Mouse (Mus musculus) hindbrain, embryonic 13.5 days (tissue): ENCODE results near the gene Gm5475. TPM values are rescaled to one million over a fixed set of nuclear protein-coding genes. Genes with fewer than 3 reads are reported as not detected.
"Not testable (repeated sequence)": the region's sequence is repeated elsewhere in the genome, so short reads cannot be mapped to it uniquely, and the experiment has no call there.

ENCODE experiments used
- ATAC-seq: fragments of 200-750 bp; cut with Nextera tagmentation; 2 replicates; pipeline ENCODE4 v1.8.0; 2017; ENCODE audit warnings: moderate TSS enrichment; ENCODE audit not compliant: low FRiP score
- H3K27ac ChIP-seq: fragments of 300-500 bp; sonication (generic); 2 replicates; pipeline ENCODE4 v1.5.1; 2015; ENCODE audit warnings: inconsistent platforms, mild to moderate bottlenecking, moderate library complexity
- H3K27me3 ChIP-seq: fragments of 300-500 bp; sonication (generic); 2 replicates; pipeline ENCODE4 v1.6.1; 2015; ENCODE audit warnings: mild to moderate bottlenecking, inconsistent platforms
- H3K36me3 ChIP-seq: fragments of 300-500 bp; sonication (generic); 2 replicates; pipeline ENCODE4 v1.6.1; 2015; ENCODE audit warnings: mild to moderate bottlenecking, inconsistent platforms
- H3K4me1 ChIP-seq: fragments of 300-500 bp; sonication (generic); replicated peaks from 2 replicates; pipeline ENCODE4 v1.6.1; 2015; ENCODE audit warnings: inconsistent platforms
- H3K4me2 ChIP-seq: fragments of 300-500 bp; sonication (generic); 2 replicates; pipeline ENCODE4 v1.6.1; 2015; ENCODE audit warnings: inconsistent platforms, mild to moderate bottlenecking, moderate library complexity
- H3K4me3 ChIP-seq: fragments of 300-500 bp; sonication (generic); 2 replicates; pipeline ENCODE4 v1.5.1; 2015; ENCODE audit warnings: mild to moderate bottlenecking, inconsistent platforms
- H3K9ac ChIP-seq: fragments of 300-500 bp; sonication (generic); 2 replicates; pipeline ENCODE4 v1.6.1; 2015; ENCODE audit warnings: mild to moderate bottlenecking, inconsistent platforms
- H3K9me3 ChIP-seq: fragments of 300-500 bp; sonication (generic); 2 replicates; pipeline ENCODE4 v1.6.1; 2016; ENCODE audit warnings: inconsistent platforms
- WGBS: fragments of 180-500 bp; shearing (Covaris S2); methylation state at CpG from one replicate; pipeline ENCODE4 v1.1.7; 2015; 5-methylcytosine and 5-hydroxymethylcytosine counted together
- polyA plus RNA-seq: library from polyadenylated mRNA; unstranded; fragments of >200 nt; fragmentation: Nextera tagmentation; extraction: Ambion mirVana; gene quantifications from 2 replicates; pipeline ENCODE4 v1.2.1, GENCODE M21; 2015

Gene Gm5475
- polyA plus RNA-seq = 0.10 and 0.14 TPM in 2 replicates

DNA sequence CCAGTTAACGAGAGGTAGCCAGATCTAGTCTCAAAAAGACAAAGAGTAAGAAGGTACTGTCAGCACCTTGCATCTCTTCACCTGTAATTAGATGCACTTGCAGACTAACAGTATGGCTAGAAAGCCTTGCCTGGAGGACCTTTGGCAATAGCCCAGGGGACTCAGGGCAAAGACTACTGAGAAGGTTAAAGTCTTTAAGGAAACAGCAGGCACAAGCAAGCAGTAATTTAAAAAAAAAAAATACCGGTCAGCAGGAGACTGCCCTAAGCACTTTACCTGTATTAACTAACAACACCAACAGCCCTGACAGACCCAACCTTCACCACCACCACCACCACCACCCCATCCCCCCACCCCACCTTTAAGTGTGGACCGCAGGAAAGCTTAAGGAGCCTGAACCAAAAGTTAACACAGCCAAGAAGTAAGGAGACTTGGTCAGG is at the start of gene Gm5475:
Gm5475 (plus strand) TSS at position 390 of the 440 bp plus-strand sequence.
- Histone ChIP-seq H3K27ac (peak within 1 kb of the TSS; percentile 55), H3K4me1 (peaks cover 52% of the 10 kb centered on the region), H3K4me3 (peak within 1 kb of the TSS; percentile 97), H3K9ac (peak within 1 kb of the TSS; percentile 96), H3K4me2 (peak within 1 kb of the TSS; percentile 83), H3K27me3 (peaks cover 30% of the 10 kb centered on the region)
- H3K36me3 ChIP-seq, H3K9me3 ChIP-seq, ATAC-seq: not testable (repeated sequence)
- WGBS = 34% methylated on average over 3 of the region's 3 CpGs

DNA sequence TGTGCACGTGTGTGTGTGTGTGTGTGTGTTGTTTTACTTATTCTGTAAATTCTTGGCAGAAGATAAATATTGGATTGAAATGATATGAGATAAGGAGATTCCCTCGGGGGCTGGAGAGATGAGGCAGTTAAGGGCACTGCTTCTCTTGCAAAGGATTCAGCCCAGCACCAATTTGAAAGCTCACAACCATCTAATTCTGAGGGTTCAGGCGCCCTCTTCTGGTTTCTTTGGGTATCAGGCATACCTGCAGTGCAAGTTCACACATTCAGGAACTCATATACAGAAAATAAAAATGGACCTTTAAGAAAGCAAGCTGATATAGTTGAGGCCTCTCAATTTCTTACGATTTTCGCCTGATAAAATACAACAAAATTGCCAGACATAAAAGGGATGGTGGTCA is 46.9 kb upstream of the Gm5475 start:
- H3K4me1 ChIP-seq = no peaks in the 10 kb centered on the region
- H3K4me2 ChIP-seq = no peak overlapping the region
- no peak for ATAC-seq
- H3K36me3 ChIP-seq = no peaks in the 10 kb centered on the region
- H3K27me3 ChIP-seq = no peaks in the 10 kb centered on the region
- H3K9me3 ChIP-seq = no peaks in the 10 kb centered on the region
- no peak overlapping the region for H3K27ac ChIP-seq
- no peak overlapping the region for H3K4me3 ChIP-seq
- WGBS = 32% methylated on average over 5 of the region's 5 CpGs
- H3K9ac ChIP-seq = no peak overlapping the region

DNA sequence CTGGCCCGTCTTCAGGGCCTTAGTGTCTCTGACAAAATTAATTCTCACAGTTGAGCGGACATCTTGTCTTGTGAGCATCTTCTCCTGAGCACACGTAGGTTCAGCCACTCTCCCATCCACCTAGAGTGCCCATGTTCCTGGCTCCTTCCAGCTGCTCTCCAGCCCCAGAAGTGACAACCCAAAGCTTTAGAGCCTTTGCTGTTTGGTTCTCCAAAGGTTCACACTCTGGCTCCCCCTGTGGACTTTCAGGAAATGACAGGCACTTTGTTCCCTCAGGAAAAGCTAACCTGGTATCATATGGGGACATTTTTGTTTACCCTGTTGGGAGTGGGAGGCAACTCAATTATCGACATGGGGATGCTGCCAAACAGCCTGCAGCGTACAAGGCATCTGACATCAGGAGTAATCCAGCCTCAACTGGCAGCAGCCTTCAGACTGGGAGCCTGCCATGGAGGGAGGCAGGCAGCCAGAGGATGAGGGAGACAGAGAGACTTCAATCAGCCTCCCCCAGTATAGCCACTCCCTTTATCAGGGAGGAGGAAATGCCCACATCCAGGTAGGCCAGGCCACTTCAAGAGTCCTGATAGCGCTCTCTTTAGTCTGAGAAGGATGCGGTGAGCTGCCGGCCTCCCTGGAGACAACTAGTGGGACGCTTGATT is 44.0 kb upstream of the Gm5475 start:
- ATAC-seq, H3K4me3 ChIP-seq, H3K27ac ChIP-seq, H3K36me3 ChIP-seq, H3K9ac ChIP-seq, H3K4me1 ChIP-seq, H3K27me3 ChIP-seq, H3K4me2 ChIP-seq, H3K9me3 ChIP-seq: not testable (repeated sequence)
- 37% methylated on average over 4 of the region's 9 CpGs for WGBS

DNA sequence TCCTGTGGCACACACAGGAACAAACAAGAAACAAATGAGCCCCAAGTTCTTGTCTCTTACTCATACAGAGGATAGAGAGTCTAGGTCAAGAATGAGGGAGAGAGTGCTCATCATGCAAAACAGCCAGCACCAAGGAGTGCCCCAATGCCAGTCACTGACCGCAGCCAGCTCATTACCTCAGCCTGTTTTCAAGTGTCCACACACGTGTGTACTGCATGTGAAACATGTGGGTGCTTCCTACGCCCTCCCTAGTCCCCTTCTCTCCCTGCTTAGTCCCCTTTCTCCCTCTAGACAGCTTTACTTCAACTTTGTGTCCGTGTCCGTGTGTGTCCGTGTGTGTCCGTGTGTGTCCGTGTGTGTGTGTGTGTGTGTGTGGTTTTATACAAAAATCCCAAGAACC is 42.3 kb upstream of the Gm5475 start:
- no peak overlapping the region for H3K4me3 ChIP-seq
- H3K27ac ChIP-seq = no peak overlapping the region
- no peaks in the 10 kb centered on the region for H3K4me1 ChIP-seq
- H3K27me3 ChIP-seq = no peaks in the 10 kb centered on the region
- no peaks in the 10 kb centered on the region for H3K36me3 ChIP-seq
- no peak overlapping the region for H3K9ac ChIP-seq
- no peak for ATAC-seq
- 91% methylated on average over 8 of the region's 8 CpGs for WGBS
- H3K4me2 ChIP-seq = no peak overlapping the region
- no peaks in the 10 kb centered on the region for H3K9me3 ChIP-seq

DNA sequence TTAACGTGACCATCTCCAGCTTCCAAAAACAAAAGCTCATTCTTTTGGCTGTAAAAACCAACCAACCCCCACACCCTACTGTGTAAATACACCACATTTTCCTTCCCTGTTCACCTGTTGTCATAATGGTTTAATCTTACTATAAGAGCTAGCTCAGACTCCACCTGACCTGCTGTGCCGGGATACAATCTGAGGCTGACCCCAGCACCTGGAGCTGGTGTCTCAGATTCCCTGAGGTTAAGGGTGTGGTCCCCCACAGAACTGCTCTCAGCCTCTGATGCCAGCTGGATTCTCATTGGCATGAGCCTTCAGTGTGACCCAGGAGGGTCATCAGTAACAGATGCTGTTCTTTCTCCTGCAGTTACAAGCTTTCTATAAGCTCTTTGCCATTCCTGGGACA is 41.8 kb upstream of the Gm5475 start:
- H3K4me2 ChIP-seq = no peak overlapping the region
- ATAC-seq = no peak
- no peaks in the 10 kb centered on the region for H3K36me3 ChIP-seq
- H3K27me3 ChIP-seq = no peaks in the 10 kb centered on the region
- H3K4me3 ChIP-seq = no peak overlapping the region
- no peak overlapping the region for H3K9ac ChIP-seq
- no peaks in the 10 kb centered on the region for H3K9me3 ChIP-seq
- 68% methylated on average over 2 of the region's 2 CpGs for WGBS
- H3K4me1 ChIP-seq = no peaks in the 10 kb centered on the region
- no peak overlapping the region for H3K27ac ChIP-seq

DNA sequence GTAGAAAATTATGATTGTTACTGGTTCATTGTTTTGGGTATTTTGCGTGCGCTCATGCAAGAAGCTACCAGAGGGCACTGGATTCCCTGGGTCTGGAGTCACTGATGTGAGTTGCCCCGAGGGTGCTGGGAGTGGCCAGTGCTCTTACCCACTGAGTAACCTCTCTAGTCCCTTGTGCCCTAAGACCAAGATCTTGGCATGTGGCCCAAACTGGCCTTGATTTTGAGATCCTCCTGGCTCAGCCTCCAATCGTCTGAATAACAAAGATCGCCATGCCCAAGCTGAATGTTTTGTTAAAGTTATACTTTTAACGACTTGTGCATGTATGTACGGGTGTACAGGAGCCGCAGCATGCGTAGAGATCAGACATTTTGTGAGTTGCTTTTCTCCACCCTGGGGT is 36.2 kb upstream of the Gm5475 start:
- H3K36me3 ChIP-seq = no peaks in the 10 kb centered on the region; the same call in 1 of the 2 replicates
- H3K4me3 ChIP-seq = no peak overlapping the region
- H3K27me3 ChIP-seq = no peaks in the 10 kb centered on the region
- no peak overlapping the region for H3K27ac ChIP-seq
- H3K4me1 ChIP-seq = peaks cover 4% of the 10 kb centered on the region; the same call in 1 of the 2 replicates
- no peaks in the 10 kb centered on the region for H3K9me3 ChIP-seq
- 94% methylated on average over 9 of the region's 9 CpGs for WGBS
- H3K4me2 ChIP-seq = no peak overlapping the region
- no peak overlapping the region for H3K9ac ChIP-seq
- ATAC-seq = no peak

DNA sequence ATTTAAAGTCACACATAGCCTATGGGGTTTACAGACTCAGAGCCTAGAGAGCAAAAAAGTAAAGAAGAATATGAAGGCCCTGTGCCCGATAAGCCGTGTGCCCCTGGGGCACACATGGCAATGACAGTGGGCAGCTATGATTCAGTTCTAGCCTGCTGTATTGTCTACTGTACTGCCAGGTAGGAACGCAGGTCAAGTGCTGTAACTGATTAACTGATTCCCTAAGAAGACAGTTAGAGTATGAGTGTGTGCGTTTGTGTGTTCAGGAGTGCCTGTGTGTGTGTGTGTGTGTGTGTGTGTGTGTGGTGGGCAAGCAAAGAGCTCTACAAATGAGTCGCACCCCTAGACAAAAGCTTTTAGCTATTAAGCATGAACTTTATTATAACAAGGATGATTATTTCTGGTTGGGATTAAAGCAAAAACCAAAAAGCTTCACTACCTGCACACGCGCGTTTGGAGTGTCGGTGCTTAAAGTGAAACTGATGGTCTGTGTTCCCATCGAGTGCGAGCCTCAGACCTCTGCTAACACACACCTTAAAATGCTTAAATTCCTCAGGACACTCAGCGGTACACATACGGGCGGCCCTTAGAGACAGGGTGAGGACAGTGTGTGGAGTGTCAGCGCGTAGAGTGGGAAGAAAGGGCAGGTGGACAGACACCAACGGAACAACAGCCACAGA is 34.3 kb upstream of the Gm5475 start:
- Histone ChIP-seq H3K9ac (no peak overlapping the region), H3K4me1 (peaks cover 4% of the 10 kb centered on the region; the same call in 1 of the 2 replicates), H3K4me3 (no peak overlapping the region), H3K27me3 (no peaks in the 10 kb centered on the region), H3K9me3 (no peaks in the 10 kb centered on the region), H3K36me3 (no peaks in the 10 kb centered on the region; the same call in 1 of the 2 replicates), H3K27ac (no peak overlapping the region), H3K4me2 (no peak overlapping the region)
- WGBS = 95% methylated on average over 17 of the region's 17 CpGs
- no peak for ATAC-seq

DNA sequence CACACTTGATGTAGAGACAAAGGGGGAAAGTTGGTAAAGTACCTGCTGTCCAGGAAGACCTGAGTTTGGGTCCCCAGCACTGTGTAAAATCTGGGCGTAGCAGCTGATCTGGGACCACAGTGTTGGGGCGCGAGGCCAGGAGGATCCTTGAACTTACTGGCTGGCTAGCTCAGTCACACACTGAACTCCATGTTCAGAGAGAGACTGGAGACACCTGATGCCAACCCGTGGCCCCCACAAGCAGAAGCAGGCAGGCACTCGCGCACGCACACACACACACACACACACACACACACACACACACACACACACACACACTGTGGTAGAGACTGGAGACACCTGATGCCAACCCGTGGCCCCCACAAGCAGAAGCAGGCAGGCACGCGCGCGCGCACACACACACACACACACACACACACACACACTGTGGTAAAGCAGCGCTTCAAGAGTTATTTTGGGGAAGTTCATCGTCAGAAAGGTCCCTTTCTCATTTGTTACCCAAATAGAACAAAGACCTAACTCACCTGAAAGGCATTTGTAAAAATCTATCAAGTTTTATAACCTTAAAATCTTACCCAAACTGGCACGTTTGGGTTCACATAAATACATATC is 33.6 kb upstream of the Gm5475 start:
- no peak overlapping the region for H3K4me3 ChIP-seq
- H3K27me3 ChIP-seq = no peaks in the 10 kb centered on the region
- WGBS = 89% methylated on average over 16 of the region's 16 CpGs
- H3K36me3 ChIP-seq = peaks cover 5% of the 10 kb centered on the region
- no peak overlapping the region for H3K9ac ChIP-seq
- no peak for ATAC-seq
- H3K4me2 ChIP-seq = no peak overlapping the region
- no peaks in the 10 kb centered on the region for H3K9me3 ChIP-seq
- peaks cover 4% of the 10 kb centered on the region; the same call in 1 of the 2 replicates for H3K4me1 ChIP-seq
- H3K27ac ChIP-seq = no peak overlapping the region

DNA sequence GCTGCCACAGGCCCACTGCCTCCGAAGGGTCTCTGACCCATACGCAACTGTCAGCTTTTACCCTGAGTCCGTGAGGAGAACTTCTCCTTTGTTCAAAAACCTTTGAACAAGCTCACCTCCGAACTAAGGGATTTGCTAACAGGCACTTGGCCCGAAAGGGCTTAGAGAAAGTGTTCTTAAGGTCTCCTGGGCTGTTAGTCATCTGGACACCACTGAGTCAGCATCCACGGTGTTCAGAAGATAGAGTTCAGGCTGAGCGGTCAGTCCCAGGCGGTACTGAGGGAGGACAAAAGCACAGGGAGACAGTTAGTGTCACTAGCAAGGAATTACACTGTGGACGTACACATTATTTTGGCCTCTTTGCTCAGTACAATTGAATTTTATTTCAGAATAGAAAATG is 33.1 kb upstream of the Gm5475 start:
- H3K4me3 ChIP-seq = no peak overlapping the region
- H3K4me2 ChIP-seq = no peak overlapping the region
- H3K27me3 ChIP-seq = no peaks in the 10 kb centered on the region
- no peak overlapping the region for H3K27ac ChIP-seq
- no peaks in the 10 kb centered on the region for H3K9me3 ChIP-seq
- 64% methylated on average over 9 of the region's 9 CpGs for WGBS
- peaks cover 4% of the 10 kb centered on the region; the same call in 1 of the 2 replicates for H3K4me1 ChIP-seq
- H3K9ac ChIP-seq = no peak overlapping the region
- peaks cover 11% of the 10 kb centered on the region for H3K36me3 ChIP-seq
- no peak for ATAC-seq

DNA sequence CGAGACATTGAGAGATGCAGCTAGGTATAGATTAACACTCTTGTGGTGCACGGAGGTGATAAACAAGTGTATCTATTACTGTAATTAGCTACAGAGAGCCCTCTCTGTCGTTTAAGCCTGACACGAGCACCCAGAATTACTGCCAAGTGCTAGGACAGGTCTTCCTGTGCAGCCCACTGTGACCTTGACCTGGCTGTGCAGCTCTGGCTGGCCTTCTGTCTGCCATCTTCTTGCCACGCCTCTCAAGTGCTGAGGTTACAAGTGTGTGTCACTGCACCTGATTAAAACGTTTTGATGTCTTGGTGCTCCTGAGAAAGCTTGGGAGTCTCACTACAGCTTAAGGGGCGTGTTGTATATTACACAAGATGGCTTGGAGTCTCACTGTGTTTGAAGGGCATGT is 30.9 kb upstream of the Gm5475 start:
- Histone ChIP-seq H3K27ac (no peak overlapping the region), H3K4me1 (peaks cover 4% of the 10 kb centered on the region; the same call in 1 of the 2 replicates), H3K27me3 (no peaks in the 10 kb centered on the region), H3K36me3 (peaks cover 32% of the 10 kb centered on the region), H3K4me2 (no peak overlapping the region), H3K4me3 (no peak overlapping the region), H3K9ac (no peak overlapping the region), H3K9me3 (no peaks in the 10 kb centered on the region)
- WGBS = 82% methylated on average over 7 of the region's 7 CpGs
- no peak for ATAC-seq

DNA sequence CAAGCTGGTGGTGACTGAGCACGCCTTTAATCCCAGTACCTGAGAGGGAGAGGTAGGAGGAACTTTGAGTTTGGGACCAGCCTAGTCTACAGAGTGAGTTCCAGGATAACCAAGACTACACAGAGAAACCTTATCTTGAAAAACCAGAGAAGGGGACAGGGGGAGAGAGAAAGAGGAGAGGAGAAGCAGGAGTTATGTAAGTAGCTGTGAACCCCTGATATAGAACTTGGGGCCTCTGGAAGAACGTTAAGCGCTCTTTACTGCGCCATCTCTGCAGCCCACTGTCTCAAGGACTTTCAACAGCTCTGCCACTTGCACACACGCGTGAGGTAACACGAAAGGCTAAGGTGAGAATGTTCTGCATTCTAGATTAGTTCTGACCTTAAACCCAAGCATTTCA is 30.3 kb upstream of the Gm5475 start:
- H3K4me3 ChIP-seq = no peak overlapping the region
- peaks cover 38% of the 10 kb centered on the region for H3K36me3 ChIP-seq
- no peaks in the 10 kb centered on the region for H3K9me3 ChIP-seq
- no peak for ATAC-seq
- no peak overlapping the region for H3K9ac ChIP-seq
- no peak overlapping the region for H3K27ac ChIP-seq
- 95% methylated on average over 7 of the region's 7 CpGs for WGBS
- H3K4me1 ChIP-seq = peaks cover 4% of the 10 kb centered on the region; the same call in 1 of the 2 replicates
- H3K4me2 ChIP-seq = no peak overlapping the region
- H3K27me3 ChIP-seq = no peaks in the 10 kb centered on the region

DNA sequence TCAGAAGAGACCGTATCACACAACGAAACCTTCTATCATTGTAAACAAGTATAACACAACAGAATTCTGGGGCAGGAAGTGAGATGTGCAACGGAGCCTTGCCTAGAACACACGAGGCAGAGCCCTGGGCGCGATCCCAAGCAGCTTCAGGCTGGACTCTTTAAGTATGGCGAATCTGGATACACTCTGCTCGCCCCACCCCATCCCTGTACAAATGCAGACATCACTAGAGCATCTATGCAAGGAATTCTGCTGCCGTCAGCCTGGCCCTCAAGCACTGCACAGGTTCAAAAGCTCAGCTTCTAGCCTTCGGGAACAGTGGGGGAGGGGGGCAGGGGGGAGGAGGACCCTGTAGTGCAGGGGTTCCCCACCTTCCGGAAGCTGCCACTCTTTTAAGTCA is 28.9 kb upstream of the Gm5475 start:
- H3K4me3 ChIP-seq = no peak overlapping the region
- H3K27ac ChIP-seq = no peak overlapping the region
- peaks cover 52% of the 10 kb centered on the region for H3K36me3 ChIP-seq
- no peaks in the 10 kb centered on the region for H3K9me3 ChIP-seq
- no peak overlapping the region for H3K4me2 ChIP-seq
- no peak for ATAC-seq
- H3K9ac ChIP-seq = no peak overlapping the region
- H3K4me1 ChIP-seq = peaks cover 4% of the 10 kb centered on the region; the same call in 1 of the 2 replicates
- no peaks in the 10 kb centered on the region for H3K27me3 ChIP-seq
- 88% methylated on average over 11 of the region's 11 CpGs for WGBS
